Mouse (Mus musculus) liver, embryonic 11.5 days (tissue): ENCODE measurements at regions not wholly inside any gene's neighbourhood (a gene's known extent, or its start where the extent isn't known, plus 50 kb on each side); places are given as distances from the start of the nearest gene placed in this dataset.

ENCODE experiments used
- ATAC-seq: fragments of 200-750 bp; cut with Nextera tagmentation; replicated peaks from 2 replicates; pipeline ENCODE4 v1.8.0; 2017; ENCODE audit warnings: moderate number of reproducible peaks, mild to moderate bottlenecking, moderate TSS enrichment, moderate library complexity; ENCODE audit not compliant: low FRiP score
- DNase-seq: peaks from one replicate; pipeline ENCODE4 v3.0.0-alpha.2; 2017; ENCODE audit warnings: low spot score
- H3K27ac ChIP-seq: fragments of 300-500 bp; sonication (generic); 2 replicates; pipeline ENCODE4 v1.5.1; 2014; ENCODE audit warnings: mild to moderate bottlenecking, low read depth, low read length, control low read depth
- H3K27me3 ChIP-seq: fragments of 300-500 bp; sonication (generic); replicated peaks from 2 replicates; pipeline ENCODE4 v1.6.1; 2014; ENCODE audit warnings: low read length, mixed read lengths; ENCODE audit not compliant: control insufficient read depth, insufficient read depth
- H3K36me3 ChIP-seq: fragments of 300-500 bp; sonication (generic); 2 replicates; pipeline ENCODE4 v1.6.1; 2014; ENCODE audit warnings: mild to moderate bottlenecking, low read length, moderate library complexity, mixed read lengths; ENCODE audit not compliant: control insufficient read depth, insufficient read depth
- H3K4me1 ChIP-seq: fragments of 300-500 bp; sonication (generic); replicated peaks from 2 replicates; pipeline ENCODE4 v1.6.1; 2014; ENCODE audit warnings: low read length, mixed read lengths; ENCODE audit not compliant: control insufficient read depth, insufficient read depth
- H3K4me2 ChIP-seq: fragments of 300-500 bp; sonication (generic); 2 replicates; pipeline ENCODE4 v1.6.1; 2014; ENCODE audit warnings: mild to moderate bottlenecking, control low read depth, moderate library complexity
- H3K4me3 ChIP-seq: fragments of 300-500 bp; sonication (generic); 2 replicates; pipeline ENCODE4 v1.5.1; 2014; ENCODE audit warnings: low read depth, low read length, control low read depth
- H3K9ac ChIP-seq: fragments of 300-500 bp; sonication (generic); 2 replicates; pipeline ENCODE4 v1.6.1; 2014; ENCODE audit warnings: low read depth, low read length, control low read depth
- H3K9me3 ChIP-seq: fragments of 300-500 bp; sonication (generic); 2 replicates; pipeline ENCODE4 v1.6.1; 2016; ENCODE audit warnings: low read length, inconsistent platforms, mixed read lengths; ENCODE audit not compliant: control insufficient read depth
- WGBS: fragments of 180-500 bp; shearing (Covaris S2); extraction: QIAGEN DNeasy Blood & Tissue Kit; methylation state at CpG from one replicate; pipeline ENCODE4 v1.1.7; 2014; 5-methylcytosine and 5-hydroxymethylcytosine counted together

DNA sequence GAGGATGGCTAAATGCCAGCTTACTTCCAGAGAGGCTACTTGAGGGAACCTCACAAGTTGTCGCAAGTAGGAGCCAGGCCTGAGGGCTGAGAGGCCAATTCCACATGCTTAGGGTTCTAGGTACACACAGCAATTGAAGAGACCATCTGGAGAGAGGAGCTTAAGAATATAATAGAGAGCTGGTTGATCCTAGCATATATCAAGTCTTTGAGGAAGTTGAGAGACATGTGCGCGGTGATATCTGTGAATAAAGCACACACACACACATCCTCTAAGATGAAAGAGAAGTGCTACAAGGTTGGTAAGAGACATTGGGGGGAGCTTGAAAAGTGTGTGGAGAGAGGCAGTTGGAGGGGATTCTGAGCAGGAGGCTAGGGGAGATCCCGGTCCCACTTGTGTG is 189.5 kb downstream of the Zfp462 start:
- ATAC-seq, result no peak
- Histone ChIP-seq H3K9ac (no peak overlapping the region), H3K4me1 (no peaks in the 10 kb centered on the region), H3K4me3 (no peak overlapping the region), H3K4me2 (no peak overlapping the region), H3K9me3 (no peaks in the 10 kb centered on the region), H3K36me3 (no peaks in the 10 kb centered on the region), H3K27ac (no peak overlapping the region), H3K27me3 (no peaks in the 10 kb centered on the region)
- WGBS, result 88% methylated on average over 4 of the region's 4 CpGs
- no peak for DNase-seq

DNA sequence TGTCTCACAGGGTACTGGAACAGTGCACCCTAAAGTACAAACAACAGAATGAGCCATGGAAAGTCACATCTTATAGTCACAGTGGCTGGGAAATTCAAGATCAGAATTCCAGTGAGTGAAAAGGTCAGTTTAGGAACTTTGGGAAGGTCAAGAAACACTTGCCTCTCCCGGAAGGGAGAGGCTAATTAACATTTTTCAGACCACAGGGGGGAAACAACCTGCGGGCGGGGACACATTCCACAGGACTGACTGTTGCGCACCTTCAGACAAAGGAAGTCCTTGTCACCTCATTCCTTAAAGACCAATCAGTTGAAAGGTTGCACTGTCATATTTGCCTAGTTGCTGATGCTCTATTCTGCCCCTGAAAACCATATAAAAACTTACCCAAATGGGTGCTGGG is 189.9 kb downstream of the Zfp462 start:
- no peaks in the 10 kb centered on the region for H3K27me3 ChIP-seq
- H3K4me3 ChIP-seq, result no peak overlapping the region
- ATAC-seq, result no peak
- no peaks in the 10 kb centered on the region for H3K9me3 ChIP-seq
- no peak for DNase-seq
- no peak overlapping the region for H3K4me2 ChIP-seq
- H3K9ac ChIP-seq, result no peak overlapping the region
- H3K36me3 ChIP-seq, result no peaks in the 10 kb centered on the region
- 67% methylated on average over 4 of the region's 4 CpGs for WGBS
- H3K27ac ChIP-seq, result no peak overlapping the region
- no peaks in the 10 kb centered on the region for H3K4me1 ChIP-seq

DNA sequence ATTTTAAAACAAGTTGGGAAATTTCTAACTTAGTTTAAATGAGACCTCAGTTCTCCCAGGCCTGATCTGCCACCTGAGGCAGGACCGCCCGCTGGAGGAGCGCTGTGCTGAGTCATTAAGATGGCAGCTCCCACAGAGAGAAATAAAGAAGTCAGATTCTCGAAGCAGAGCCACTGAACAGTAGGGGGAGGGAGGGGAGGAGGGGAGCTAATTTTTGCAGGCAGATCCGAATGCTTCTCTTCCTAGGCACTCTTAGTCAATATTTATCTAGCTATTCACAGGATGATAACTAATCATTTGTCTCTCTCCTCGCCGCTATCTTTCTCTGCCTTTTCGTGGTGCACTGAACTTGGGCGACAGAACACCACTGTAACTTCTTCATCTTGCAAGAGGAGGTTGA is 191.4 kb downstream of the Zfp462 start:
- Histone ChIP-seq H3K27me3 (no peaks in the 10 kb centered on the region), H3K27ac (no peak overlapping the region), H3K36me3 (no peaks in the 10 kb centered on the region), H3K9me3 (no peaks in the 10 kb centered on the region), H3K4me1 (no peaks in the 10 kb centered on the region), H3K4me2 (no peak overlapping the region), H3K4me3 (no peak overlapping the region), H3K9ac (no peak overlapping the region)
- WGBS, result 26% methylated on average over 9 of the region's 9 CpGs
- no peak for DNase-seq
- ATAC-seq, result no peak

DNA sequence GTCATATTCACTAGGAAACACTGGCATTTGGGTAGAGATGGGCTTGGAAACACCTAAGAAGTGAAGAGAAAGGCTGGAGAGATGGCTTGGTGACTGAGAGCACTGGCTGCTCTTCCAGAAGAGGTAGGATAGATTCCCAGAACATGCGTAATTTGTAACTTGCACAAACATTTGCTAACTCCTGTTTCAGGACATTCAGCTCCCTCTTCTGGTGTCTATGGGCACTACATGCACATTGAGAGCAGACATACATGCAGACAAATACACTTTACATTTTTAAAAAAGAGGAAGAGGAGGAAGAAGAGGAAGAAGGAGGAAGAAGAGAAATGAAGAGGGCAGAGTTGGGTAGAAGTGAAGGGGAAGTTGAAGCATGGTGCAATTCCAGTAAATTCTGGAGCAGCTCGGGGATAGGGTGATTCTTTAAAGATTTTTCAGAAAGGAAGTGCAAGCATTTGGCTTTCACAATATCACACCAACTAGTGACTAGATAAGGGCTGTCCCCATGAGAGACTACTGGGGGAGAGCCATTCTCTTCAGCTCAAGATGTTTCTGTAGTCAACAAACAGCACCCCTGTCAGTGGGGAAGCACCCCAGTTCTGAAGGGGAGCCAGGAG is 193.0 kb downstream of the Zfp462 start:
- Histone ChIP-seq H3K27ac (no peak overlapping the region), H3K36me3 (no peaks in the 10 kb centered on the region), H3K4me3 (no peak overlapping the region), H3K9me3 (no peaks in the 10 kb centered on the region), H3K9ac (no peak overlapping the region), H3K4me2 (no peak overlapping the region), H3K4me1 (peaks cover 3% of the 10 kb centered on the region; the same call in 1 of the 2 replicates), H3K27me3 (no peaks in the 10 kb centered on the region)
- 77% methylated on average over 2 of the region's 2 CpGs for WGBS
- ATAC-seq (no peak), DNase-seq (no peak)

DNA sequence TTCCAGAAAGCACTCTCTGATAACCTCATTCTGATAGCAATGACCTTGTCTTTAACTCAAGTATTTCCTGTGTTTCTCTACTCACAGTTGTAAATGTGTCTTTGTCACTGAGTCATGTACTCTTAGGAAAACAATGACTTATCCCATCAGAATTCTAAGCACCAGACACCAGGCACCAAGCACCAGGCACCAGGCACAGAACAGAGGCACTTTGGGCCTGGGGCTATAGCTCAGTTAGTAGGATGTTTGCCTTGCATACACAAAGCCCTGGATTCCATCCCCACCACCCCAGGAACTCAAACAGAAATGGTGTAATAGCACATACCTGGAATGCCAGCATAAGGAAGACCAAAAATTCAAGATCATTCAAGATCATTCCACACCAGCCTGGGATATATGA is 196.5 kb downstream of the Zfp462 start:
- DNase-seq (no peak), ATAC-seq (no peak)
- H3K9ac ChIP-seq, result no peak overlapping the region
- no peaks in the 10 kb centered on the region for H3K27me3 ChIP-seq
- peaks cover 3% of the 10 kb centered on the region; the same call in 1 of the 2 replicates for H3K4me1 ChIP-seq
- no peak overlapping the region for H3K27ac ChIP-seq
- no peak overlapping the region for H3K4me3 ChIP-seq
- no peaks in the 10 kb centered on the region for H3K9me3 ChIP-seq
- no peaks in the 10 kb centered on the region for H3K36me3 ChIP-seq
- no peak overlapping the region for H3K4me2 ChIP-seq

DNA sequence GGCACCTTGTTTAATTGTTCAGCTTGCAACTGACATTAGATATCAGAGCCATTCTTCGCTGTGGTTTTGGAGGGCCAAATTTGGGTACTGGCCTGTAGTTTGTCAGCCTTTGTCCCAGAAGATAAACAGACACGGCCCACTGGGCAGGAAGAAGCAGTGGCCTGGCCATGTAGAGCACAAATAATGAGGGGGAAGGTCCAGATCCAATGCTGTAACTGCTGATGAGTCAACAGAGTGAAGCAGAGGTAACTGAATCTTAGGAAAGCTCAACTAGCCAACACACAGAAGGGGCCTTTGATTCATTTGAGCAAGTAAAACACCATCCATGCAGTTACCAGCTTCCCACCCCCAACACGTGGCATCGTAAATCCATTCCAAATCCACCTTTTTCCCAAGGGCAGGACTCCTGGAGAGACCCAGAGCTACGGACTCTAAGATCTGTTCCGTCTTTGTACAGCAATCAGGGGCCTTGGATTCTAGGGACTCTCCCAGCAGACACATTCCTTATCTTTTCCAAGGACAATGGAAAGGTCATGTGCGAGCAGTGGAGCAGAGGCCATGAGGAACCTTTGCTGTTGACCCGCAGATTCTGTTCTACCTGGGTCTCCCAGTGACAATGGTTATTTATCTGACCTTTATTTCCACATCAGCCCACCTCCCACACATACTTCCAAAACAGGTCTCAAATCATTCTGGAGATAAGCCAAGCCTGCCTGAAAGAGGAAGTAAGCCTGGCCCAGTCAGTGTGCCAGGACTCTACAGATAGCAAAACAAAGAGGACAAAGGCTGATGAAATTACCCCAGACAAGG is 197.3 kb downstream of the Zfp462 start:
- H3K4me3 ChIP-seq, result no peak overlapping the region
- 58% methylated on average over 8 of the region's 8 CpGs for WGBS
- H3K9ac ChIP-seq, result no peak overlapping the region
- H3K9me3 ChIP-seq, result no peaks in the 10 kb centered on the region
- H3K27me3 ChIP-seq, result no peaks in the 10 kb centered on the region
- ATAC-seq (no peak), DNase-seq (no peak)
- peaks cover 3% of the 10 kb centered on the region; the same call in 1 of the 2 replicates for H3K4me1 ChIP-seq
- no peaks in the 10 kb centered on the region for H3K36me3 ChIP-seq
- no peak overlapping the region for H3K4me2 ChIP-seq
- no peak overlapping the region for H3K27ac ChIP-seq

DNA sequence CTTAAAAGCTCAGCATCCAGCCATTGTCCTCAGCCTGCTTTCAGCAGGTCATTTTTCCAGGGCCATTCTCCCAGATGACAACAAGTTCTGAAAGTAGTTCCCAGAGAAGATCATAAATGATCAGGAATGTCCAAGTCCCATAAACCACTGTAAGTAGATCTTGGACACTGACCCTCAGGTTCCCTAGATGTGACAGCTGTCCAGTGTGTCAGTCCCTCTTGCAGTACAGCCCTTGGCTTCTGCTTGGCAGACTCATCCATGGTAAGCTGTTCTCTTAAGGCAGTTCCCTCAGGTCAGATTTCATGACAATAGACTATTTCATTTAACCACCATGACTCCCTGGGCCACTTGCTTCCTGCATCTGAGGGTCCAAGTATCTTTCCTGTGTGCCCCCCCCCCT is 198.6 kb downstream of the Zfp462 start:
- DNase-seq (no peak), ATAC-seq (no peak)
- peaks cover 3% of the 10 kb centered on the region; the same call in 1 of the 2 replicates for H3K4me1 ChIP-seq
- no peak overlapping the region for H3K27ac ChIP-seq
- H3K9me3 ChIP-seq, result no peaks in the 10 kb centered on the region
- H3K4me2 ChIP-seq, result no peak overlapping the region
- no peak overlapping the region for H3K9ac ChIP-seq
- H3K36me3 ChIP-seq, result no peaks in the 10 kb centered on the region
- no peak overlapping the region for H3K4me3 ChIP-seq
- H3K27me3 ChIP-seq, result no peaks in the 10 kb centered on the region

DNA sequence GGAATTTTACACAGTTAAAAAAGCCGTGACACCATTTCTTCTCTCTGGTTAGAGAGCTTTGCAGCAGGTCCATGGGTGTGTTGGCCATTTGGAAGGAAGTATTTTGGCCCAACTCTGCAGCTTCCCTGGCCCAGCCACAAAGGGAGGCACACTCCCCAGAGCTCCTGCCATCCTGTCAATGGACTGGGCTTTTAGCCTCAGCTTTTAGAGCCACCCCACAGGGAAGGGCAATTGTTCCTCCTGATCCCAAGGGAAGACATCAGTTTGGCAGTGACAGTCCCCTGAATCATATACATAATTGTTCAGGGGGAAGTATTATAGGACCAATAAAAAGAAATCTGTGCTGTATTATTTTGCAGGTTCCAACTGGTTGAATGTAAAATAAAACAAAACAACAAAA is 200.1 kb downstream of the Zfp462 start:
- Histone ChIP-seq H3K27ac (no peak overlapping the region), H3K4me1 (peaks cover 3% of the 10 kb centered on the region; the same call in 1 of the 2 replicates), H3K4me2 (no peak overlapping the region), H3K9me3 (no peaks in the 10 kb centered on the region), H3K36me3 (no peaks in the 10 kb centered on the region), H3K27me3 (no peaks in the 10 kb centered on the region), H3K9ac (no peak overlapping the region), H3K4me3 (no peak overlapping the region)
- no peak for ATAC-seq
- 79% methylated on average over 1 of the region's 1 CpGs for WGBS
- no peak for DNase-seq

DNA sequence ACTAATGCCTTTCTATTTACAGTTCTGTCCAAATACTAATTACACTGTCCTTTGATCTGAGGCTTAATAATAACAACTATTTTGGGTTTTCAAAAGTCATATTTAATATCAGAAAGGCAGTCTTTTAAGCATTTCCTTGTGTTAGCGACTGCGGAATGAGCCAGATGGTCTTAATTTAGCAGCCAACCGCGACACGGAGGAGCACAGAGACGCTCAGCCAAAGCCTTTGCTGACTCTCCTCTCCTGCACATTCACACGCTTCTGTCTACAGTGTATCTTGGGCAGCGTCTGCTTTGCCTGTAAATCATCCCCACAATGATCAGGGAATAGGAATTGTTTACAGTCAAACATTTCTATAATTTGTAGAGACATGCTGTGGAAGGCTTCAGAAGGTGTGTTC is 201.1 kb downstream of the Zfp462 start:
- Histone ChIP-seq H3K4me3 (no peak overlapping the region), H3K9me3 (no peaks in the 10 kb centered on the region), H3K9ac (no peak overlapping the region), H3K36me3 (no peaks in the 10 kb centered on the region), H3K27ac (no peak overlapping the region), H3K27me3 (no peaks in the 10 kb centered on the region), H3K4me1 (peaks cover 3% of the 10 kb centered on the region; the same call in 1 of the 2 replicates), H3K4me2 (no peak overlapping the region)
- DNase-seq (no peak), ATAC-seq (no peak)
- WGBS, result 74% methylated on average over 8 of the region's 8 CpGs
